Mouse (Mus musculus) liver, embryonic 14.5 days (tissue): Measurements from ENCODE around the gene Accsl.

ENCODE experiments used
- CTCF ChIP-seq: IDR thresholded peaks from 2 replicates; pipeline ENCODE4 v1.5.1; 2016; ENCODE audit warnings: antibody characterized with exemption, low read depth, control low read depth
- EP300 ChIP-seq: IDR thresholded peaks from 2 replicates; pipeline ENCODE4 v1.6.1; 2016; ENCODE audit warnings: antibody characterized with exemption, low read depth

DNA sequence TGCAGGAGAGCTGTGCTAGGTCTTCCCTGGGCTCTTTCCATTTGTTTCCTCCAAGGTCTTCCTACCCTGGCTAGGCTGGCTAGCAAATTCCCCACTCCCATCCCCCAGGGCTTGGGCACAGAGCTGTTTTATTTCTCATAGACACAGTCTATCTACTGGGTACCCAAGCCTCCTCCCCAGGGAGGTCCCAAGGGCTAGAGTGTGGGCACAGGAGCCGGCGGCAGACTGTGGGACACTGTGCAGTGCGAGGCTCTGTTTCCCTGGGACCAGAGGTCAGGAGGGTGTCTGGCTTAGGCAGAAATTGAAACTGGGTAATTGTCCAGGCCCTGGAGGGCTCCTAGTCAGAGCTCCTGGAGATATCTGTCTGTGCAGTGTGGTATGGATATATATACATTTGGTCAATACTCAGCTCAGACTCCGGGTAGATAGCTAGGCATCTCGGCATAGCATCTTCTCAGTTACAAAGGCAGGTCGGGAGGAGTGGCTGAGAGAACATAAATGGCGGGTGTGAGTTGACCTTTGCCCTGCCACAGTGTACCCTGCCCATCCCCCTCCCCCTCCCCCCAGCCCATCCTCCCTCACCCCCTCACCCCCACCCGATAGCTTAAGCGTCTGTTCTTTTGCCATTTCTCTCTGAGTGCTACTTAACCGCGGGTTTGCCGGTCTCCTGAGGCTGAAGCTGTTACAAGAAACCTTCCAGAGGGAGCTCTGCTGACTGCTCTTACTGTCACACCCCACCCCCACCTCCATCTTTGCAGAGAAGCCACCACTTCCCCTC lies 4.7 kb upstream of the Accsl start:
- TF ChIP-seq CTCF (no peak), EP300 (no peak)
